Mouse (Mus musculus) testis, postnatal 14 days (tissue): ENCODE results near the gene Kcnd3.
A peak's percentile ranks its signal among the peaks of the same experiment; 100 is the strongest.

Experiments used
- DNase-seq: peaks from one replicate; pipeline ENCODE4 v3.0.0; 2021; ENCODE audit warnings: low spot score

Gene Kcnd3

GRCm38 (mm10) chr3:105451627-105452555 is at the start of gene Kcnd3:
Kcnd3 (plus strand) TSS chr3:105452330.
- peak; percentile 59 for DNase-seq

GRCm38 (mm10) chr3:105402676-105403075 is 49.5 kb upstream of the Kcnd3 start:
- no peak for DNase-seq

GRCm38 (mm10) chr3:105403410-105404076 is 48.6 kb upstream of the Kcnd3 start:
- DNase-seq, result no peak

DNA sequence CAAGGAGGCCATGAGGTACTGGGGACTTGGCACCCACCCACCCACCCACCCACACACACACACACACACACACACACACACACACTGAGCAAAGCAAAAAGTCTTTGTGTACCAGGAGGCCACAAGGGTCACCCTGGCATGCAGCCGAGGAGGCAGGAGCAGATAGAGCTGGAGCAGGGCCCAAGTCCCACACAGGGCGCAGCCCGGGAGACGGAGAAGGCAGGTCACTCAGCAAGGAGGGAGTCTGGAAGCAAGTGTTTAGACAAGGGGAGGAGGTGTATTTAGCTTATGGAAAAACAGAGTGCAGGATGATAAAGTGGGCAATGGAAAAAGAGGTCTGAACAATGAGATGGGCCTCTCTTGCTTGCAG is 48.1 kb upstream of the Kcnd3 start:
- peak; percentile 81 for DNase-seq

DNA sequence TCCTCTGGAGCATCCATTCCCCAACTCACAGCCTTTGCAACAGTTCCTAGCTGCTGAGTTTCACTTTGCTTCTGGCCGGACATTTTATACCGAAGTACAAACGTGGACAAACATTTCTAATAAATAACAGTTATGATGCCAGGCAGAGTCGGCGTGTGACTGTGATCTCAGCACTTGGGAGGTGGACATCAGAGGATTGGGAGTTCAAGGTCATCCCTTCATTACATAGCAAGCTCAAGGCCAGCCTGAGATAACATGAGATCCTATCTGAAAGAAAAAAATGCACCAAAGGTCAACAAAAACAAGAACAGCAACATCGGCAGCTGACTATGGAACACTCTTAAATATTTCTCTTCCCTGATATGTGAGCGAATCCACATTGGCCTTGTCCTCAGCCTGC is 46.6 kb upstream of the Kcnd3 start:
- DNase-seq, result peak; percentile 25

DNA sequence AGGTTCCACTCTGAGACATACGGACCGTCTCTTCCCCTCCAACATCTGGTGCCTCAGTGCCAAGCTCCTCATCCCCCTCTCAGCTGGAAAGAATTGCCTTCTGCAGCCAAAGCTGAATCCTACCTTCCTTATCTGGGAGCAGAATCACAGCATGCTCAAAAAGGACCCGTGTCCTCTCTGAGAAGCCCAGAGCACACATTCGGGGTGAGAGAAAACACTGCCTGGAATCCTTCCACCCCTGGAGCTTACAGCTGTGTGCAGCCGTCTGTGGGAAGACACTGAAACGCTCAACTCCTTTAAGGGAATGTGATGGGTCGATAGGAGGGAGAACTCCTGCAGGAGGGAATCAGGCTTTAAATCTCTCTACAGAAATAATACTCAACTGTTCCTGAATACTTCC is 46.1 kb upstream of the Kcnd3 start:
- peak; percentile 52 for DNase-seq

DNA sequence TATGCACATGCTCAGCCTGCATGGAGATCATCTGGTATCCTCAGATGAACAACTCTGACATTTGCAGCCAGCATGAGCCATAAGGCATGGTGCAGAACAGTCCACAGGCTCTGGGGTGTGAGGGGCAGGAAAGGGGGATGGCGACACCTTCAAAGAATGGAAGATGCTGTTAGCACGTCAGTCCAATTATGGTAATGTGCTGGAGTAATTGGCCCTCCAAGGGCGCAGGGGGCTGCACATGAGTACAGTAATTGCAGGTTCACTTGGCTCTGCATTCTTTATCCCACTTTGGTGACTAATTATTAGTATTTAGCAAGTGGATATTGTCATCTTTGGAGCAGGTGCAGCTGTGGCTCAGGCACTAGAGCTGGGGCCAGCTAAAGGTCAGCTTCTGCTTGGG is 43.9 kb upstream of the Kcnd3 start:
- no peak for DNase-seq

DNA sequence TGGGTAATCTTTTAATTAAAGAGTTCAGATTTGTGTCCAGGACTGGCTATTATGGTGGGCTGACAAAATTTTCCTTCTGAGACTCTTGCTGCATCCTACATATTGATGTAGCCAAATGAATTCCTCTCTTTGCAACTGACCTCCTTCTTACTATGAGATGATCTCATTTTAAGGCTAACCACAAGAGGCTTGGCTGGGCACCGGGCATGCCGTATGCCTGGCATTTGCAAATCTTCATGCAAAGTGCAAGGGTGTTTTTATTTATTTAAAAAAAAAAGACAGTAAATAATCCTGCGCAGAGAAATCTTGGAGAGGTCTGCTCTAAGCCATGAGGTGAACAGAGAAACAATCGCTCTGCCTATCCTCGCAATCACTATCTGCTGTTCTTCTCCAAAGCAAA is 41.3 kb upstream of the Kcnd3 start:
- DNase-seq, result no peak

DNA sequence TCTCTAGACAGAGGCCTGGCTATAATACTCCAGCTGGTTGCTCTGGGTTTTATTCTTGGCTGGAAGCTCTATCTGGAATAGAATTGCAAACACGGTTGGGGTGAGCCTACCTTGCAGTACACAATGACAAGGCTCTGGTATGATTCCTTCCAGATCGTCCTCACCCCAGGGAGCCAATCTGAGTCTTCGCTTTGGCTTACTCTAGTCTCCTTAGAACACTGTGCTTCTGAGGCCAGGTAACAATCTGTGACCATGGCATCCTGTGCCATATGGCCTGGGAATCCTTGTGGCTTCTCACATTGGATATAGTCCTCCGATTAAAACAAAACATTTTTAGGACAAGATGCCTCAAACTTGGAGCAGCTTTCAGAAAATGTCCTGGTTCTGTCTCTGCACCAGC is 40.4 kb upstream of the Kcnd3 start:
- DNase-seq, result no peak

DNA sequence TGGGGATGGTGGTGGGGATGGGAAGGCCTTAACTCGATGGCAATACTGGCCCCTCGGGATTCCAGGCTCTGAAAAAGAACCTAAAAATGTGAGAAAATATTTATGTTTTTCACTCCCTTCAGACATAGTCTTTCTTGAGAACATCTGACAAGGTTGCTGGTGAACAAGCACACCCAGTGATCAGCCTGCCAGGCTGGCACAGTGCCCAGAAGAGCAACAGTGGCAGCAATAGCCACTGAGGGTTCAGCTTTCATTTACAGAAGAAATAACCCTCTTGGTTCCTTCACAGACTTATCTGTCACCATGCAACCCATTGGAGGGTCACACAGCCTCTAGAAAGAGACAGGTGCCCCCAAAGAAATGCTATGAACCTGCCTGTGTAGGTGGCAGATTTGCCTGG is 39.9 kb upstream of the Kcnd3 start:
- DNase-seq, result no peak

GRCm38 (mm10) chr3:105412681-105413080 is 39.4 kb upstream of the Kcnd3 start:
- no peak for DNase-seq

- no peak for DNase-seq
Measured at GRCm38 (mm10) chr3:105418441-105418840, 33.7 kb upstream of the Kcnd3 start.

GRCm38 (mm10) chr3:105422391-105422790 is 29.7 kb upstream of the Kcnd3 start:
- no peak for DNase-seq

GRCm38 (mm10) chr3:105423427-105423826 is 28.7 kb upstream of the Kcnd3 start:
- no peak for DNase-seq

DNA sequence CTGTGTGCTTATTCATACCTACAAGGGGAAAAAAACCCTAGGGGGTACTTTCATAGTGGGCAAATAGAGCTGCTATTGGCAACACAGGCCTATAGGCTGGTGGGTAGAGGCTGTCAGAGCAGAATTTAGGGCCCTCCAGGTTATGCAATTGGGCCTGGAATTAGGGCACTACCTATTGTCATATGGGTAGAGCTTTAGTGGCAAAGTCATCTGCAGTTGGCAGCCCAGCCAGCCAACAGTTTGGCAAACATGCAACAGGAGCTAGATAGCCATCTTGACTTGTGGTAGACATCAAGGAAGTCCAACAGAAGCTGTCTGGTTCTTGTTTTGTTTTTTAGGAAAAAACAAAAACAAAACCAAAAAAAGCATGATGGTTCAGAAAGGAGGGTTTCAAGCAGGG is 23.5 kb upstream of the Kcnd3 start:
- no peak for DNase-seq

DNA sequence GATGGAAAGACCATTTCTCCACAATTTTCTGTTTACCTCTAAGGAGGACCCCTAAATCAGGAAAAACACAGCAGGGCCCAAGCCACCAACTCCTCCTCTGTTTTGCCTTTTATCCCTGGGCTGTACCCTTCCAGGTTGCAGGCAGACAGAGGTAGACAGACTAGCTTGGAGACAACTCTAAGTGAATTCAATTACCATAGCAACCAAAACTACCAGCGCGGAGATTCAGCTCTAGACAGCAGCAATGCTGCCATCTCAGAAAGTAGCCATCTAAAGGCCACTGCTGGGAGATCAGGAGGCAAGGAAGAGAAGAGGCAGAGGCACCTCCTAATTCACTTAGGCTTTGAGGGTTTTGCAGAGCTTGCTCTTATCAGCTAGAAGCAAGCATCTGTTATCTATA is 15.7 kb upstream of the Kcnd3 start:
- DNase-seq, result no peak

DNA sequence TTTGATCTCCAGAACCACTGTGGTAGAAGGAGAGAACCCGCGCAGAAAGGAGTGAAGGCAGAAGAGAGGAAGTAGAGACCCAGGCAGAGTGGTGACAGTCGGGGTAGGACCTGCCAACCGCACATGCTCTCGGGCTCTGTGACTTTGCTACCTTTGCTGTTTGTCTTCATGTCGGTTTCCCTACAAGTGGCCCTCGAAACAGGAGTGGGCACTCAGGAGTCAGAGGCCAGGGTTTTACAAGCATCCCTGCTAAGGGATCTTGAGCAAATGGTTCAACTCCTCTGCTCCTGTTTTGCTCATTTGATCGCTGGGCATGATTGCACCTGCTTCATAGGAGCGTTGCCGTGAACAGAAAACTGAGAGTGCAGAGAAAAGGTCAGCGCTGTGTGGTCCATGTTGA is 15.2 kb upstream of the Kcnd3 start:
- DNase-seq, result no peak

DNA sequence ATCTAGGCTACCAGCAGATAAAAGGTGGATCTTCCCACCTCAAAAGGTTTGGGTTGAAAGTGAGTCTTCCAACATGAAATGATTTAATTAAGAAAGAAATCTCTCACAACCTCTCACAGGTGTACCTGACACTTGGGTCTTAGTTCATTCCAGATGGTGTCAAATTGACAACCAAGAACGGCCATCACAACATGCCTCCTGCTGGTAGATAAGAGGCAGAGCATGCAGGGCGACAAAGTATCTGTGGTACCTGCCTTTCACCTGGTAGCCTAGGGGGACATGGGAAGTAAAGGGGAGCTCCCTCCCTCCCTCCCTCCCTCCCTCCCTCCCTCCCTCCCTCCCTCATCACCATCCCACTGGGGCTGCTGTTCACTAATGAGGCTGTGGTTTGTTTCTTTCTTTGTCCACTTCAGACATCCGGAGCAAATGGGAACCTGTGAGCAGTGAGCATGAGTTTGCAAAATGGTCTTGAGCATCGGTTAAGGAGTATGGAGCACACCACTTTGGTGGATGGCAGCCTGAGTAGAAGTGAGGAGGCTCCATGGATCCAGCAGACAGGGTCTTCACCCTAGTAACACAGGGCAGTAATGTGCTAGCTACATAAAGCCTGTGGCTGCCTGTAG is 11.1 kb upstream of the Kcnd3 start:
- no peak for DNase-seq

- DNase-seq, result peak; percentile 16
Measured at GRCm38 (mm10) chr3:105450641-105451470, 1.3 kb upstream of the Kcnd3 start.

- DNase-seq, result peak; percentile 61
Measured at GRCm38 (mm10) chr3:105452556-105453213, 555 bp downstream of the Kcnd3 start.

DNA sequence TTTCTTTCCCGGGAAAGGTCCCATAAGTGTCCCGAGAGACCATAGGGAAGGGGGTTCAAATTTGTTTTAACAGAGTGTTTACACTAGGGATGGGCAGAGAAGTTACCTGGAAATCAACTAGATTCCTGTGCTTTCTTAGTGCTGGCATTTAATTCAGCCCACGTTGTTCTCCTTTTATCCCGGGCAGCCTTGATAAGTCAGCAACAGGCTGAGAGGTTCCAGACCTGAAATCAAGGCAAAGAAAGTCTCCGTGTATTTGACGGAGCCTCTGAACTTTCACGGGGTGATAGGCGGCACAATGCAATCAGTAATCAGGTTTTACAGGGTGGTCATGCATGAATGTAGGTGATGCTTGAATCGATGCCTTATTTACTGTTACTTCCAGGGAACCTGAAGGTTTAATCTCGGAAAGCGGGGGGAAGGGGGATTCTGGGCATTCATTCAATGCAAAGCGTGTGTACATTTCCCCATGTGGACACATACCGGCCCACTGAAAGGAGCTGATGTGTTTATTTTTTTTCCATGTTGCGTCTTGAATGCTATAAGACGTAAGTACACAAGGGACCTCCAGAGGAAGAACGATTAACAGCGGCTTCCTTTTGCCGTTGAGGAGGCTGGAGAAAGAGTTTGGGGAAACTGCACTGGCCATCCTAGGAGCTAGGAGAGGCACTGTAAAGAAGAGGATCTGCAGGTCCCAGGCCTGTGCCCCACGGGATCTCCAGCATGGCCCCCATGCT is 1.3 kb downstream of the Kcnd3 start:
- DNase-seq, result no peak
